Mouse (Mus musculus) cerebellum, adult 2 months (tissue): ENCODE data around the gene Amacr.

Experiments
- CTCF ChIP-seq: fragments of 200-500 bp; IDR thresholded peaks from 2 replicates; pipeline ENCODE4 v1.5.1; 2011; ENCODE audit warnings: low read depth, mild to moderate bottlenecking, control low read depth, low read length, moderate library complexity, borderline replicate concordance; ENCODE audit not compliant: insufficient read depth
- POLR2A ChIP-seq: fragments of 200-500 bp; IDR thresholded peaks from 2 replicates; pipeline ENCODE4 v1.6.1; 2011; ENCODE audit warnings: low read length, control low read depth, borderline replicate concordance; ENCODE audit not compliant: insufficient read depth

- no peak for TF ChIP-seq CTCF
- TF ChIP-seq POLR2A, result no peak
Measured at GRCm38 (mm10) chr15:10990411-10990810, 8.9 kb downstream of the Amacr start.
